Mouse (Mus musculus): ENCODE data around the gene Gm20388. TPM values are rescaled to one million over a fixed set of nuclear protein-coding genes. Genes with fewer than 3 reads are reported as not detected.
A peak's percentile ranks its signal among the peaks of the same experiment; 100 is the strongest.

Gm20388 gene
- total RNA-seq, 2 experiments from 2014 or later: 10.3 to 10.6 TPM

- DNase-seq (ENCODE audit: low spot score in 2 of 2): no peak
Observed at GRCm38 (mm10) chr8:122083401-122083800, 2172.8 kb downstream of the Gm20388 start.

GRCm38 (mm10) chr8:122084145-122084544 lies 2173.5 kb downstream of the Gm20388 start:
- intact Hi-C loops (cut with DNase I): no loop called here

More at GRCm38 (mm10) chr8:122083401-122083800, 2172.8 kb downstream of the Gm20388 start:
- intact Hi-C loops (cut with DNase I): no loop called here

GRCm38 (mm10) chr8:122084726-122085410 lies 2174.2 kb downstream of the Gm20388 start:
- intact Hi-C loops (cut with DNase I): loop anchor here (5.0 kb wide), 1 partner anchor 78 kb away; no protein-coding TSS in a partner anchor
- peak; percentile 72 to 80 for DNase-seq (ENCODE audit: low spot score in 2 of 2)

More at GRCm38 (mm10) chr8:122084145-122084544, 2173.5 kb downstream of the Gm20388 start:
- DNase-seq (ENCODE audit: low spot score in 2 of 2): no peak

- intact Hi-C loops (cut with DNase I): loop anchor here (5.0 kb wide), 1 partner anchor 79 kb away; no protein-coding TSS in a partner anchor
- no peak for DNase-seq (ENCODE audit: low spot score in 2 of 2)
Observed at GRCm38 (mm10) chr8:122086064-122086463, 2175.4 kb downstream of the Gm20388 start.

GRCm38 (mm10) chr8:122088631-122089030 lies 2178.0 kb downstream of the Gm20388 start:
- no peak for DNase-seq (ENCODE audit: low spot score in 2 of 2)
- intact Hi-C loops (cut with DNase I): loop anchor here (5.0 kb wide), 1 partner anchor 81 kb away; no protein-coding TSS in a partner anchor

GRCm38 (mm10) chr8:122089186-122089700 lies 2178.6 kb downstream of the Gm20388 start:
- intact Hi-C loops (cut with DNase I): loop anchor here (5.0 kb wide), 1 partner anchor 82 kb away; no protein-coding TSS in a partner anchor
- no peak for DNase-seq (ENCODE audit: low spot score in 2 of 2)

GRCm38 (mm10) chr8:122092476-122092875 lies 2181.8 kb downstream of the Gm20388 start:
- no peak for DNase-seq (ENCODE audit: low spot score in 2 of 2)
- intact Hi-C loops (cut with DNase I): no loop called here

GRCm38 (mm10) chr8:122098766-122099165 lies 2188.1 kb downstream of the Gm20388 start:
- intact Hi-C loops (cut with DNase I): no loop called here
- no peak for DNase-seq (ENCODE audit: low spot score in 2 of 2)

- intact Hi-C loops (cut with DNase I): no loop called here
- no peak for DNase-seq (ENCODE audit: low spot score in 2 of 2)
Observed at GRCm38 (mm10) chr8:122099711-122100220, 2189.1 kb downstream of the Gm20388 start.

- DNase-seq (ENCODE audit: low spot score in 2 of 2): no peak
Observed at GRCm38 (mm10) chr8:122101816-122102215, 2191.2 kb downstream of the Gm20388 start.

GRCm38 (mm10) chr8:122102286-122102685 lies 2191.6 kb downstream of the Gm20388 start:
- intact Hi-C loops (cut with DNase I): no loop called here

More at GRCm38 (mm10) chr8:122101816-122102215, 2191.2 kb downstream of the Gm20388 start:
- intact Hi-C loops (cut with DNase I): no loop called here

GRCm38 (mm10) chr8:122103241-122103640 lies 2192.6 kb downstream of the Gm20388 start:
- intact Hi-C loops (cut with DNase I): no loop called here
- no peak for DNase-seq (ENCODE audit: low spot score in 2 of 2)

More at GRCm38 (mm10) chr8:122102286-122102685, 2191.6 kb downstream of the Gm20388 start:
- no peak for DNase-seq (ENCODE audit: low spot score in 2 of 2)

GRCm38 (mm10) chr8:122104658-122105057 lies 2194.0 kb downstream of the Gm20388 start:
- intact Hi-C loops (cut with DNase I): no loop called here
- no peak for DNase-seq (ENCODE audit: low spot score in 2 of 2)

- intact Hi-C loops (cut with DNase I): no loop called here
- DNase-seq (ENCODE audit: low spot score in 2 of 2): no peak
Observed at GRCm38 (mm10) chr8:122106270-122106669, 2195.6 kb downstream of the Gm20388 start.

GRCm38 (mm10) chr8:122110240-122110866 lies 2199.7 kb downstream of the Gm20388 start:
- intact Hi-C loops (cut with DNase I): no loop called here
- DNase-seq (ENCODE audit: low spot score in 2 of 2): no peak

GRCm38 (mm10) chr8:122110867-122111253 lies 2200.2 kb downstream of the Gm20388 start:
- no peak for DNase-seq (ENCODE audit: low spot score in 2 of 2)
- intact Hi-C loops (cut with DNase I): no loop called here

GRCm38 (mm10) chr8:122111745-122112144 lies 2201.1 kb downstream of the Gm20388 start:
- intact Hi-C loops (cut with DNase I): no loop called here
- DNase-seq (ENCODE audit: low spot score in 2 of 2): no peak

- intact Hi-C loops (cut with DNase I): no loop called here
- no peak for DNase-seq (ENCODE audit: low spot score in 2 of 2)
Observed at GRCm38 (mm10) chr8:122112264-122112965, 2201.8 kb downstream of the Gm20388 start.

GRCm38 (mm10) chr8:122114890-122115289 lies 2204.2 kb downstream of the Gm20388 start:
- DNase-seq (ENCODE audit: low spot score in 2 of 2): no peak
- intact Hi-C loops (cut with DNase I): no loop called here
